Mouse (Mus musculus) forebrain, embryonic 15.5 days (tissue): ENCODE results near the gene Galnt10. TPM values are rescaled to one million over a fixed set of nuclear protein-coding genes. Genes with fewer than 3 reads are reported as not detected.

ENCODE experiments used
- polyA plus RNA-seq: library from polyadenylated mRNA; unstranded; fragments of >200 nt; fragmentation: Nextera tagmentation; extraction: Ambion mirVana; gene quantifications from 2 replicates; pipeline ENCODE4 v1.2.1, GENCODE M21; 2015

Gene Galnt10
- polyA plus RNA-seq, 1 experiment from 2014 or later, result 15.3 TPM

Other genes with a start within 250 kb of the Galnt10 start
- 107 and 111 TPM in 2 replicates for gene Fam114a2, start 126.8 kb upstream of the Galnt10 start, polyA plus RNA-seq
- 71.7 and 75.5 TPM in 2 replicates for gene Mfap3, start 126.8 kb upstream of the Galnt10 start, polyA plus RNA-seq
- 10.3 and 11.8 TPM in 2 replicates for gene Sap30l, start 156.2 kb downstream of the Galnt10 start, polyA plus RNA-seq
- gene Hand1, start 187.4 kb downstream of the Galnt10 start, polyA plus RNA-seq, result not detected in 2 replicates